Mouse (Mus musculus) fibroblast of lung, adult 2 months (primary cell): ENCODE results near the gene Nans.

Experiments used
- DNase-seq: peaks from one replicate; pipeline ENCODE4 v3.0.0-alpha.2; 2011; ENCODE audit warnings: low read depth

Gene Nans

DNA sequence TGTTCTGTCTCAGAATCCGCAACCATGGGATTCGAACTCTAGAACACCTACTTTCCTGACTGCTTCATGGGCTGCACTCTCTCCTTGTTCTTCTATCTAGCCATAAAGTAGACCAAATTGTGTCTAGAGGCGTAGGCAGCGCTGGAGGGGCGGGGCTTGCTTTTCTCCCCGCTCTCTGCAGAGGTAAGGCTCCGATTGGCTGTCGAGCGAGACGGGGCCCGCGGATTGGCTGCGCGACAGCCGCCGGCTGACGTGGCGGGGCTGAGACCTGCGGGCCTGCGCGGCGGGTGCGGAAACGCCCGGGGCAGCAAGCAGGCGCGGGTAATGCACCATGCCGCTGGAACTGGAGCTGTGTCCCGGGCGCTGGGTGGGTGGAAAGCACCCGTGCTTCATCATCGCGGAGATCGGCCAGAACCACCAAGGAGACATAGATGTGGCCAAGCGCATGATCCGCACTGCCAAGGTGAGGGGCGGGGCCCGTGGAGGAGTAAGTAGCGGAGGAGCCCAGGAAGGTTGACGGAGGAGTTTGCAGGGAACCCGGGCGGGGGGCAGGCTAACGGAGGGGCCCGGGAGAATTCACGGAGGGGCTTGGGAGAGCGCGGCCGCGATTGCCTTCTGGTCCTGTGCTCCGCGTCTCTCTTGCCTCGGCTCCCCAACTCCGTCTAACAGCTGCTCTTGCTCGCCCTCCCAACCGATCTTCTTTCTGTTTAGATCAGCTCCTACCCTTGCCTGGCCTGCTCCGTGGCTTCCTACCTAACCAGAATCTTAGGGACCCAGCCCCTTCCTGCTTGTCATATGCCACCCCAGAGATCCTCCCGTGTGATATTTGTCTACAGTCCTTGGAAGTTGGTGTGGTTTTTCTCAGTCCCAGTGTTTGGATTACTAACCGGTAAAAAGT lies at the start of gene Nans:
Gene Nans, plus strand, starts transcription at position 221 of the 898 bp plus-strand sequence.
- peak; percentile 88 for DNase-seq

DNA sequence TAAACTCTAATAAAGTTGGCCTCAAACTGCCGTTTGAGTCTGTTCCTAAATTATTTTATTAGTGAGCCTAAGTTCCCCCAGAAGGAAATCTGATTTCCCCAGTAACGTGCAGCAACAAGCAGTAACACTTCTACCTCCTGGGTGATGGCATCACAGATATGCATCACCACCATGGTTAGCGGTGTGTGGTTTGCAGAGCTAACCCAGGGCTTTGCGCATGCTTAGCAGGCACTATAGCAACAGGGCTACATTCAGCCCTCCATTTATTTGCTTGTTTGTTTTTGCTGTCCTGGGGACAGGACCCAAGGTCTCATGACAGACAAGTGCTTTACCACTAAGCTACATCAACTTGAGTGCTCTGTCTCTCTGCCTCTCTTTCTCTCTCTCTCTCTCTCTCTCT lies 46.5 kb upstream of the Nans start:
- no peak for DNase-seq

DNA sequence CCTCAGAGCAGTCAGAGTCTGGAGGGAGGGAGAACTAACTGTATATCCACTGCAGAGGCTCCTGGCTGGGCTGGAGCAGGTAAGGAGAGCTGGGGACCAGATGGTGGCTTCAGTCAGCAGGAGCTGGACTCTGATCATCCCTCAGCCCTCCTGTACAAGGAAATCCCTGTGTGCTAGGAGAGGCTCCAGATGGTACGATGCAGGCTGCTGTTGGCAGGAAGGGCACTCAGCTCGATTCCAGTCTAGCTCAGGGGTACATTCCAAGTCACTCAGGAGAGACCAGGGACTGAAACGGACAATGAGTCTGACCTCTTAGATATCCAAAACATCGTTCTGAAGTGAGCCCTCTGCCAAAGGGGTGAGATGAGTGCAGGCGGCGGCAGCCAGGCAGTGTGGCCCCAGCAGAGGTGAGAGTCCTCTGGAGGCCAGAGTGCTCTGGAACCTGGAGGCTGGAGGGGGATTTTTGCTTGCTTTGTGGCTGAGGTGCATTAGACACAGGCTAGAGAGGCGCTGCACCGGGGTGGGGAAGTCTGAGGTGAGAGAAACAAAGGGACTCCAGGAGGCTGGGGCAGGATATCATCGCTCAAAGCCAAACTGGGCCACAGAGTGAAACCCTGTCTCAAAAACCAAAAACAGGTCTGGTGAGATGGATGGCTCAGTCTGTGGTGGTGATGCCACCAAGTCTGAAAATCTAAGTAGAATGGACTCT lies 43.7 kb upstream of the Nans start:
- no peak for DNase-seq

DNA sequence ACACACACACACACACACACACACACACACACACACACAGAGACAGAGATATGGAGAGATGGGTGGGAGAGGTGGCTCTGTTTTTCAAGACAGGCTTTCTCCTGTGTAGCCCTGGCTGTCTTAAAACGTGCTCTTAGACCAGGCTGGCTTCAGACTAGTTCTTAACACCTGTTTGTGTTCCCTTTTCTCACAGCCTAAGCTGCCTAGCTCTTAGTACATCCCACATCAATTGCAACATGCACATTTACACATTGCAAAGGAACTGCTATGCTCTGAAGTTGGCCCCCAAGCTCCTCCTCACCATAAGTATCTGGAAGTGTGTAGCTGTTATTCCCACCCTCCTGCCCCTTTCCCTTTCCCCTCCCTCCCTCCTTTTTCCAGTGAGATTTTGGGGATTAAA lies 41.6 kb upstream of the Nans start:
- no peak for DNase-seq

DNA sequence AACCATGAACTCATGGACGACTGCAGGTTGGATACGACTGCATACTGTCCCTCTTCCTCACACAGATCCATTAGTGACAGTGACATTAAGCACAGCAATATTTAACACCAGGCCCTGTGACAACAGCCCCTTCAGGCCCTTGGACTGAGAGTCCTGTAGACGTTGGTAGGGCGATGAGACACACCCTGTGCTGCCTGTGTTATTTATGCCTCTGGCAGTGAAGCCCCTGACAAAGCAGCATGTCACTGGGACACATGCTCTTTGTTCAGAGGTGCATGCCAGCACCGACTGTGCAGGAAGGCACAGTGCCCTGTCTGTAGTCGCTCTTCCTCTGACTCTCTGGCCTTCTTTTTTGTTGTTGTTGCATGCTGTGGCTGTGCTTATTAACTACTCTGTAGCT lies 40.2 kb upstream of the Nans start:
- no peak for DNase-seq

DNA sequence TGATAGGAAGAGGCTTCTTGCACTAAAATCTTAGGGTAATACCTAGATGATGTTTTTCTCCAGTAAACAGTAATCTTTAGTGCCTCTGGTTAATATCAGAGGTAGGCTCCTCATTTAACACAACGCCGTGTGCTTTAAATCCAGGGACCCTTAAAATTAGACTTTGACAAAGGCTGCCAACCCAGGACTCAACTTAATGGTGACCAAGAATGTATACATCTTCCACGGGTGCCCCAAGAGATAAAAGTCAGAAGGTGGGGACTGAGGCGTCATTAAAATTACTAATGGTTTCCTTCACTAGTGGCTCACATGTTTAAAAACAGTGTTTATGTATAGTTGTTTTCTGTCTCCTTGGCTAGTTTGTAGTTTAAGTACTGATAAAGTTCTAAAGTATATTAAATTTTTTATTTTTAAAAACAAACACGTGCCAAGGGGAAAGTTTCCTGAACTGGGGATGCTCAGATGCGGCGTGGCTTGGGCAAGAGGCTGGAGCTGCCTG lies 39.0 kb upstream of the Nans start:
- DNase-seq, result no peak

DNA sequence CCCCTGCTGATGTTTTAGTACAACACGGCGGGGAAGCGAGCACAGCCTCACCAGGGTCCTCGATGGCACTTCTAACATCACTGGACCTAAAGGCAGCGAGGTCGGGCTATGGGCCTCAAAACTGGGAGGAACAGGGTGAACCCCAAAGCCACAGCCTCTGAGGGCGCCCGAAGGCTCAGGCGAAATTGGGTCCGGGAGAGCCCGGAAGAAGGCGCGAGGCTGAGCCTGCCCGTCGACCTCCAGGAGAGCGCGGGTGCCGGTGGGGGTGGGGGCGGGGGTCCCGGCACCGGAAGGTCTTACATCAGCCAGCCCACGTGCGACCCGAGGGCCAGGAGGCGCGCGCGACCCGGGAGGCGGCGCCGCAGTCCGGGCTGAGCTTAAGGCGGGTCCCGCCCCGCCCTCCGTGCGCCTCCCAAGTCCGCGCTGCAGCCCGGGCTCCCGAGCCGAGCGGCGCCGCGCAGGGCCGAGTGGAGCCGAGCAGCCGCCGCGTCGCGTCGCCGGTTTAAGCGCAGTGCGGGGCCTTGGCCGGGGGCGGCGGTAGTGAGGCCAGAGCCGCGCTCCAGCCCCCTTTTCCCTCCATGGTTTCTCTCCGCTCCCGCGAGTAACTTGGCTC lies 38.4 kb upstream of the Nans start, which contains the start of gene Anp32b:
Gene Anp32b, plus strand, starts transcription at position 384 of the 613 bp plus-strand sequence.
- peak; percentile 60 for DNase-seq

DNA sequence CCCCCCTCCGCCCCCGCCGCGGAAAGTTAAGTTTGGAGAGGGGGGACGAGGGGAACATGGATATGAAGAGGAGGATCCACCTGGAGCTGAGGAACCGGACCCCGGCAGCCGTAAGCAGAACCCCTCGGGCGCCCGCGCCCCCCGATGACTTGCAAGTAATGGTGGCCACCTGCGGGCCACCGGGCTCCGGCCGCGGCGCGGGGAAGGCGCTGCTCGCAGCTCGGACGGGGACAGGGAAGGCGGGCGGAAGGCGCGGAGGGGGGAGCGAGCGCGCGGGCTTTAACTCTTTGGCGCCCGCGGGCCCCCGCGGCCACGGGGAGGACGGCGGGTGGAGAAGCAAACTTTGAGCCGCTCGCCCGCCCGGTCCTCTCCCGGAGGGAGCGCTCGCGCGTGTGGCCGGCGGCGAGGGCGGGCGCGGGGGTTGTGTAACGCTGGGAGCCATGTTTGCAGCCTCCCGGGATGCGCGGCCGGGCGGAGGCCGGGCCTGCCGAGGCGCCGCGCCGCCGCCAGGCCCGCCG lies 37.7 kb upstream of the Nans start:
- DNase-seq, result no peak

DNA sequence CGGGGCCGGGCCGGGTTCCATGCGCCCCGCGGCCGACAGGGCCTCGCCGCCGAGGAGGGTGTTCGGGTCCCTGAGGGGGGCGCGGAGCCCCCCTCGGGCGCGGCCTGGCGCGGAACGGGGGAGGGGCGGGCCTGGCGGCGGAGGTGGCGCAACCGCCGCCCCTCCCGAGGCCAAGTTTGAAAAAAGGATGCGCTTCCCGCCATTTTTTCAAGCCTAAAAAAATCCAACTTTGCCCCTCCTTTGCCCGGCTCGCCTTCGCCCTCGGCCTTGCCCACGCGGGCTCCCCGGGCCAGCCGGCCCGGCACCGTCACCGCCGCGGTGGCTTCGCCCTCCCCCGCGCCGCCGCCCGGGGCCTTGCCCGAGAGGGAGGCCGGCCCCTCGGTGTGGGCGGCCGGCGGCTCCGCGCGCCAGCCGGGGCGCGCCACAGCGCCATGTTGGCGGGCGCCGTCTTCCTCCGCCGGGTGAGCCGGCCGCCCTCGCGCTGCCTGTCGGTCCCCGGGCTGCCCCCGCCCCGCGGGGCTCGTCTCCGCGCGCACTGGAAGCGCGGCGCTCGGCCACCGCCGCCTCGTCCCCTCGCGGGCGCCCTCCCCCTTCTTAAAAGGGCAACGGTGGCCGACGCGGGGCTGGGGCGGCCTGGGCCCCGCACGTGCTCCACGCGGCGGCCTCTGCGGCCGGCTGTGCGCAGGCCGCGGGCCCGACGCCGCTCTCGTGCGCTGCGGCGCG lies 37.1 kb upstream of the Nans start:
- no peak for DNase-seq

DNA sequence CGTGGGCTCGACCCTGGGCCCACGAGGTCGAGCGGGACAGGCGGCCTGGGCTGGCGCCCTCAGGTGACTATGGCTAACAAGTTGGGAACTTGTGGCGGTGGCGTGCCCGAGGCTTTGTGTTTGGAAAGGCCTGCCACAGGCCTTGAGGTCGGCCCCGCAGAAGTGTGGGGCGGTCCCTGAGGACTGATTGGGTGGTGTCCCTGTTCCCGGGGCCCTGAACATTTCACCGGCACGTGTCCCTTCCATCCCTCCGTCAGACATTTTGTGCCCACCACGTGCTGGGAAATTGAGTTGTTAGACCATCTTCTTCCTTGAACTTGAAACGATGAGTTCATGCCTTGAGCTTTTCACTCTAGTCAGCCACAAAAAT lies 36.6 kb upstream of the Nans start:
- no peak for DNase-seq

DNA sequence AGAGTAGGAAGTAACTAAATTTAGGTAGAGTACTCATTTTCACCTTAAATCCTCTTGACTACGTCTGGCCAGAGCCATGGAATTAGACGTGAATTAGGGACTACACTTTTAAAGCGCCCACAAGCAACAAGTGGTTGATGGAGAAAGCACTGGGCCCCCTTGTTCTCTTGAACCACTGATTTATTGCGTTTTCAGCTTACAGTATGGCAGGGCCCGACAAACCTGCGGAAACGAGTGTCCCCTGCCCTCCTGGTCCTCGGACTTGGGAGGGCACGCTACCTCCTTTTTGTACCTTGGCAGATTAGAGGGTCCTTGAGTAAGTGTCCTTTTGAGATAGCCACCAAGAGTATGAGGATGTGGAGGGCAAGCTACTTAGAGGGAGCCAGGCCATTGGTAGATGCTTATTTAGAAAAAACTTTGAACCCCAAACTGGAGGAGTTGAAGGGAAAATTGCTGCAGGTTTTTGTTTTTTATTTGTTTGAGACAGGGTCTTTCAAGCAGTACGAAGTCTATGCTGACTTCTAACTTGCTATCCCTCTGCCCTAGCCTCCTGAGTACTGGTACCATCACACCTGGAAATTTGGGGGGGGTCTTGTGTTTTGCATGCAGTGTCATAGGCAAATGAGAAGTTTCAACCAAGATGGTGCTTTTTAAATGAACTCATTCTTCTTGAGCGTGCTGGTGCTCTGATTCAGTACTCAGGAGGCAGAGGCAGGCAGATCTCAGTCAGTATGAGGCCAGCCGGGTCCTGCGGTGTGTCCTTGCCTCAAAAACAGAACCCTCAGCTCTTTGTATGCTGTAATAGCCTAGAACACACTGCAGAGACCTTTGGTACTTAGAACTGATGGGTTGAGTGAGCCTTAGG lies 36.0 kb upstream of the Nans start:
- DNase-seq, result no peak

DNA sequence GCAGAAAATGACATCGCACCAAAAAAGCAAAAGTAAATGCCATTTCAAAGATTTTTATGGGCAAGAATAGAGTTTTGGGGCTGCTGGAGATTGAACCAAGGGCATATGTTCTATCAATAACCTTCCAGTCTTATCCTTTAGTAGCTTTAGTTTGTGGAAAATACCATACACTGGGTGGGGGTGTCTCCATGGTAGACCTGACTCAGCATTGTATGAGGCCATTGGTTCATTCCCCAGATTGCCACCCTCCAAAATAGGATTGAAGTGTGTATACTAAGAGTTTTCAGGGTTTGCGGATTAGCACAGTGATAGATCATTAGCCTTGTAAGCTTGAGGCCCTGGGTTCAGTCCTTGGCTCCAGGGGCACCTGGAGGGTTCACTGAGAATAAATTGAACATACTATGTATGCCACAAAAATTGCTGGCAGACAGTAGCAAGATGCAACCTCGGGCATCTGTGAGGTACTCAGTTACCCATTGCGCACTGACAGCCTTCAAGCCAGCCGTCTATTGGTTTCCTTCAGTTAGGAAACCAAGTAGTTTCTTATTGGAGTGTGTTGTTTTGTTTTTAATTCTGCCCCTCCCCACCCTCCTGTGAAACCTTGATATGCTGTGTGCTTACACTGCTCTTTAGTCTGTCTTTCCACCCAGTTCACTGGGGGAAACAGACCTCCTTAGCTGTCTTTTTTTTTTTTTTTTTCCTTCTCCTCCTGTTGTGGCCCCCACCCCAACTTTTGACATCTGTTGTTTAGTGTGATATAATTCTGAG lies 34.8 kb upstream of the Nans start:
- no peak for DNase-seq

DNA sequence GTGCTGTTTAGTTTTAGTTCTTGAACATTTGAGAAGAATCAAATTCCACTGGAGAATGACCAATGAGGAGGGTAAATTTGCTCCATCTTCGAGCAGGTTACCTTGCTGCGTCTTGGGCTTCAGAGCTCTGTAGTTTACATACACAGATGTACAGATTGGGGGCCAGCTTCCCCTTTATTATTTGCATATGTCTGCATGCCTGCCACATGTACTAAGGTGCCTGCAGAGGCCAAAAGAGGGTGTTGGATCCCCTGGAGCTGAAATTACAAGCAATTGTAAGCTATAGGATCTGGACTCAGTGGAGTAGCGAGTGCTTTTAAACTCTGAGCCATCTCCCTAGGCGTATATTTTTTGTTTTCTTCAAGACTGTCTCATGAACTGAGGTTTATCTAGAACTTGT lies 32.3 kb upstream of the Nans start:
- DNase-seq, result no peak

DNA sequence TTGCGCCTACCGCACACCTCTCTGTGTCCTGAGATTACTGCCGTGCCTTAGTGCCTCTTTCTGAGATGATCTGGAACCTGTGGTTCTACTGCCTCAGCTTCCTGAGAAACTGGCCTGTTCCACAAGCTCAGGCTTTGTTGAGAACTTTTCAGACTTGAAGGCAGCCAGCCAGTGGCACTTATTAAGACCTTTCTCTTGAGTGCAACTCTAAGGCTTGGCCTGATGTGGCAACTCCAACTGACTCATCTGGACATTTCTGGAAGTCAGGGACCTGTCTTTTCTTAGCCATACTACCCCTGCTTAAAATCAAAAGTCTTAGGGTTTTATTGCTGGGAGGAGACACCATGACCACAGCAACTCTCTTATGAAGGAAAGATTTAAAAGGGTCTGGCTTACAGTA lies 31.9 kb upstream of the Nans start:
- no peak for DNase-seq

DNA sequence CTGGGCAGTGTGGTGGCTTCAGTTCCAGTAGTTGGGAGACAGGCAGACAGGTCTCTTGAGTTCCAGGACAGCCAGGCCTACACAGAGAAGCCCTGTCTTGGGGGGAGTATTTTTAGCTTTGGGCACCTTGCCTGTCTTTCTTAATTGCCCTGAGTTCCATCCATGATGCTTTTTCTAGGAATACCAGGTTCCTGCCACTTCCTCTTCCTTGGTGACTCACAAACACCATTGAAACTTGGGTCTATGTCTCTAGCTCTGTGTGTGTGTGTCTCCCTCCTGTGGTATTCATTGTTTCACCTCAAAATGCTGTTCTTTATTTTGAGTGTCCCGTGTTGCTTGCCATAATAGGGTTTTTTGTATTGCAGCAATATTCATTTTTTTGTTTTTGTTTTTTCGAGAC lies 30.6 kb upstream of the Nans start:
- no peak for DNase-seq

DNA sequence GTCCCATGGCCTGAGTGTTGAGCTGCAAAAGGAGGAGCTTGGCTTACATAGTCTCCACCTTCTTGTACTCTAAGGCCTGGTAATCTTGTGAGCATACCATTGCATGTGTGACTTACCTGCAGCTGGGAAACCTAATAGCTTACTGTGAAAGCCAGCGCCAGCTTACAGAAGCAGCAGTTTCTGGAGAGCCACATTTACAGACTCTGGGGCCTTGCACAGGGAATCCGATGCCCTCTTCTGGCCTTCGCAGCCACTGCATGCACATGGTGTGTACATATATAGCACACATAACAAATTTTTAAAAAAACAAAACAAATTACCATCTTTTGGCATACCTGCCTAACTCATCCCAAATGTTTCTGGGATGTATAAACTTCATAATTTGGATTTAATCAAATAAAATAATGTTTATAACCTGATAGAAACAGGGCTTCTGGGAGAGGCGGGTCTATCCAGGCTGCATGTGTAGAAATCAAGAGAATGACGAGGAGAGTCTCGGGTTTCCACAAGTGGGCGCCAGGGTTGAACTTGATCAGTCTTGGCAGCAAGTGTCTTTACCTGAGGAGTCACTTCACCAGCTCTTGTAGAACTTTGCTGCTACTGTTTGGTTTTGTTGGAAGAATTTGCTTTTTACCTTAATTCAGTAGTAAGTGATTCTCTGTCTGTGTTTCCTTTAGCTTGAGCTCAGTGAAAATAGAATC lies 25.8 kb upstream of the Nans start:
- no peak for DNase-seq

DNA sequence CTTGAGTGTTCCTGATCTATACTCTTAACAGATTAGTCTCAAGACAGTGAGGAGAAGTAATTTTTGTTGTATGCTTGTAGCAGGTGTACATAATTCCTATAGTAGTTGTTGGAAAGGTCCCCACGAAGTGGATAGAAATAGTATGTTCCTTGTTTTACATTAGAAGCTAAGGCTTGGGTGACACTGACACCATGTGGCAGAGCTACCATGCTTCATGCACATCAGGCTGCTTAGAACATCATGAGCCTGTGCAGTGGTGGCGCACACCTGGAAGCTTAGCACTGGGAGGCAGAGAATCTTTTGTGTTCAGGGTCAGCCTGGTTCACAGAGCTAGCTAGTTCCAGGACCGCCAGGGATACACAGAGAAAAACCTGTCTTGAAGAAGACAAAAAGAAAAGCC lies 23.3 kb upstream of the Nans start:
- no peak for DNase-seq

DNA sequence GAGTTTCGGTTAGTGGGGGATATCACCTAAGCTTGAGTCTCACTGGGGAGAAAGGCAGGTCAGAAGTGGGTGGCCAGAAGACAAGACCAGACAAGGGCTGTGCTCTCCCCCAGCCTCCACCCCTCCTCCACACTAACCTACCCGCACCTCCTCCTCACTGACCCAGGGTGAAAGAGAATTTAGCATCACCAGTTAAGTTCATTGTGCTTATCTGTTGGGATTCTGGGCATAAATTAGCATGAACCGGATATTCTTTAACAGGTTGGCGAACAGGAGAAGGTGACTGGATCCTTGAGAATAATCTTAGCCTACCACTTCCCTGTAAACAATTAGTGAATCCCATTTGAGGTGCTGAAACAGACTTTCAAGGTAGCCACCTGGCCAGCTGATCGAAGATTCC lies 13.9 kb upstream of the Nans start:
- no peak for DNase-seq

DNA sequence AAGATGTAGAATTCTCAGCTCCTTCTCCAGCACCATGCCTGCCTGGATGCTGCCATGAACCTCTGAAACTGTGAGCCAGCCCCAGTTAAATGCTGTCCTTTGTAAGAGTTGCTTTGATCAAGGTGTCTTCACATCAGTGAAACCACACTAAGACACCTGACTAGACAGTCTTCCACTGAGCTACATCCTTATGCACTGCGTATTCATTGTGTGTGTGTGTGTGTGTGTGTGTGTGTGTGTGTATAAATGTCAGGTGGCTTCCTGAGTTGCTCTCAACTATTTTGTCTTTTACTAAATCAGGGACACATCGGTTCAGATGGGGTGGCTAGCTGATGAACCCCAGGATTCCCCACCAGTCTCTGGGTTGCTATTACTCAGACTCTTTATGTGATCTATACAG lies 10.0 kb upstream of the Nans start:
- no peak for DNase-seq
